Mouse (Mus musculus): ENCODE results near the gene 6430628N08Rik.

Gene 6430628N08Rik

GRCm38 (mm10) chr4:115890066-115890465 is 399 bp upstream of the 6430628N08Rik start:
- no peak for DNase-seq

GRCm38 (mm10) chr4:115894281-115894680 is 3.8 kb downstream of the 6430628N08Rik start:
- DNase-seq = no peak

- no peak for DNase-seq
Observed at GRCm38 (mm10) chr4:115897901-115898631, 7.6 kb downstream of the 6430628N08Rik start.

- DNase-seq = peak; percentile 66
Observed at GRCm38 (mm10) chr4:115902816-115903215, 12.4 kb downstream of the 6430628N08Rik start.

- no peak for DNase-seq
Observed at GRCm38 (mm10) chr4:115904375-115904774, 13.9 kb downstream of the 6430628N08Rik start.

- DNase-seq = no peak
Observed at GRCm38 (mm10) chr4:115905701-115906100, 15.2 kb downstream of the 6430628N08Rik start.

- no peak for DNase-seq
Observed at GRCm38 (mm10) chr4:115906791-115907190, 16.3 kb downstream of the 6430628N08Rik start.

- DNase-seq = no peak
Observed at GRCm38 (mm10) chr4:115907994-115908393, 17.5 kb downstream of the 6430628N08Rik start.

- DNase-seq = no peak
Observed at GRCm38 (mm10) chr4:115908641-115909040, 18.2 kb downstream of the 6430628N08Rik start.

GRCm38 (mm10) chr4:115911586-115911985 is 21.1 kb downstream of the 6430628N08Rik start:
- no peak for DNase-seq

- no peak for DNase-seq
Observed at GRCm38 (mm10) chr4:115919911-115920310, 29.4 kb downstream of the 6430628N08Rik start.

- DNase-seq = no peak
Observed at GRCm38 (mm10) chr4:115922688-115923087, 32.2 kb downstream of the 6430628N08Rik start.

- DNase-seq = no peak
Observed at GRCm38 (mm10) chr4:115923262-115923880, 32.9 kb downstream of the 6430628N08Rik start.

GRCm38 (mm10) chr4:115927637-115928036 is 37.2 kb downstream of the 6430628N08Rik start:
- DNase-seq = no peak

- no peak for DNase-seq
Observed at GRCm38 (mm10) chr4:115931556-115932088, 41.2 kb downstream of the 6430628N08Rik start.

- no peak for DNase-seq
Observed at GRCm38 (mm10) chr4:115935835-115936581, 45.5 kb downstream of the 6430628N08Rik start.

- no peak for DNase-seq
Observed at GRCm38 (mm10) chr4:115936646-115937045, 46.2 kb downstream of the 6430628N08Rik start.

- DNase-seq = no peak
Observed at GRCm38 (mm10) chr4:115937061-115937976, 46.9 kb downstream of the 6430628N08Rik start.

GRCm38 (mm10) chr4:115938276-115939160 is 48.1 kb downstream of the 6430628N08Rik start:
- peak; percentile 32 for DNase-seq

GRCm38 (mm10) chr4:115939295-115940102 is 49.0 kb downstream of the 6430628N08Rik start, which contains the start of gene Dmbx1:
TSS of gene Dmbx1 (minus strand) at chr4:115939926.
- no peak for DNase-seq

All from cerebellum, adult 11 months (tissue).